Mouse (Mus musculus) macrophage (primary cell): ENCODE measurements around the gene Klhl36. TPM values are rescaled to one million over a fixed set of nuclear protein-coding genes. Genes with fewer than 3 reads are reported as not detected.
"Not testable (repeated sequence)": the region's sequence is repeated elsewhere in the genome, so short reads cannot be mapped to it uniquely, and the experiment has no call there.

Experiments
- H3K27ac ChIP-seq: fragments of 350-480 bp; formaldehyde crosslinking; 2 replicates; pipeline ENCODE4 v1.9.0; 2021
- H3K36me3 ChIP-seq: fragments of 350-480 bp; formaldehyde crosslinking; 2 replicates; pipeline ENCODE4 v1.9.0; 2021; ENCODE audit errors: inconsistent target
- H3K4me3 ChIP-seq: fragments of 350-480 bp; formaldehyde crosslinking; 2 replicates; pipeline ENCODE4 v1.9.0; 2021; ENCODE audit errors: inconsistent target
- H3K79me2 ChIP-seq: fragments of 350-480 bp; formaldehyde crosslinking; 2 replicates; pipeline ENCODE4 v1.9.0; 2021; ENCODE audit errors: inconsistent target
- WGBS: methylation state at CpG from one replicate; pipeline ENCODE4 v1.1.7; 2026; ENCODE audit warnings: inconsistent platforms; ENCODE audit not compliant: missing documents; 5-methylcytosine and 5-hydroxymethylcytosine counted together
- polyA plus RNA-seq: library from polyadenylated mRNA; stranded (reverse); fragments of 250-400 nt; gene quantifications from 3 replicates; pipeline ENCODE4 v1.2.4, GENCODE M21; 2018; ENCODE audit warnings: inconsistent platforms

Gene Klhl36
- polyA plus RNA-seq, 1 experiment from 2014 or later: 2.8 TPM

GRCm38 (mm10) chr8:119840275-119840808 lies 21.7 kb upstream of the Klhl36 start, which contains the start of gene Cotl1:
TSS of gene Cotl1 (minus strand) at chr8:119840544.
- under 1% methylated on average over 57 of the region's 57 CpGs for WGBS
- H3K79me2 ChIP-seq: peaks cover 50% of the 10 kb centered on the region
- peak within 1 kb of the TSS; percentile 99 for H3K4me3 ChIP-seq
- H3K36me3 ChIP-seq: peaks cover 7% of the 10 kb centered on the region
- peak within 1 kb of the TSS; percentile 94 for H3K27ac ChIP-seq

GRCm38 (mm10) chr8:119840905-119841411 lies 21.1 kb upstream of the Klhl36 start:
- Histone ChIP-seq H3K36me3 (peaks cover under 1% of the 10 kb centered on the region), H3K27ac (peak overlapping the region; percentile 78), H3K4me3 (peak overlapping the region; percentile 20; the same call in 1 of the 2 replicates), H3K79me2 (peaks cover 44% of the 10 kb centered on the region)
- WGBS: 40% methylated on average over 5 of the region's 8 CpGs

GRCm38 (mm10) chr8:119843444-119843843 lies 18.6 kb upstream of the Klhl36 start:
- Histone ChIP-seq H3K27ac (no peak overlapping the region), H3K36me3 (no peaks in the 10 kb centered on the region), H3K79me2 (peaks cover 19% of the 10 kb centered on the region), H3K4me3 (no peak overlapping the region)
- WGBS: 7% methylated on average over 3 of the region's 4 CpGs

- peaks cover 8% of the 10 kb centered on the region for H3K79me2 ChIP-seq
- no peak overlapping the region for H3K27ac ChIP-seq
- WGBS: 38% methylated on average over 8 of the region's 8 CpGs
- no peak overlapping the region for H3K4me3 ChIP-seq
- no peaks in the 10 kb centered on the region for H3K36me3 ChIP-seq
Measured at GRCm38 (mm10) chr8:119844577-119844976, 17.5 kb upstream of the Klhl36 start.

DNA sequence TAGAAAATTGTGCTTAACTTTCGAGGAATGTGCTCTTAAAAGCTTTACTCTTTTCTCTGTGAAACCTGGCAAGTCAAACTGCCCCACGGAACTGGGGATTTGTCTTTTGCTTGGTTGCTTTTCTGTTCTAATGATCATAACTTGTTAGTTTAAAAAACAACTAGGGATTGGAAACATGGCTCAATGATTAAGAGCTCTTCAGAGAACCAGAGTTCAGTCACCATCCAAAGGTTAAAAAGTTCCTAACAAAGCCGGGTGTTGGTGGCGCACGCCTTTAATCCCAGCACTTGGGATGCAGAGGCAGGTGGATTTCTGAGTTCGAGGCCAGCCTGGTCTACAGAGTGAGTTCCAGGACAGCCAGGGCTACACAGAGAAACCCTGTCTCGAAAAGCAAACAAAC lies 16.3 kb upstream of the Klhl36 start:
- not testable (repeated sequence) for H3K4me3 ChIP-seq, H3K36me3 ChIP-seq, H3K79me2 ChIP-seq, H3K27ac ChIP-seq
- WGBS: 93% methylated on average over 7 of the region's 7 CpGs

- Histone ChIP-seq H3K36me3 (no peaks in the 10 kb centered on the region), H3K4me3 (no peak overlapping the region), H3K79me2 (no peaks in the 10 kb centered on the region), H3K27ac (no peak overlapping the region)
- 84% methylated on average over 14 of the region's 16 CpGs for WGBS
Measured at GRCm38 (mm10) chr8:119847232-119847922, 14.7 kb upstream of the Klhl36 start.

DNA sequence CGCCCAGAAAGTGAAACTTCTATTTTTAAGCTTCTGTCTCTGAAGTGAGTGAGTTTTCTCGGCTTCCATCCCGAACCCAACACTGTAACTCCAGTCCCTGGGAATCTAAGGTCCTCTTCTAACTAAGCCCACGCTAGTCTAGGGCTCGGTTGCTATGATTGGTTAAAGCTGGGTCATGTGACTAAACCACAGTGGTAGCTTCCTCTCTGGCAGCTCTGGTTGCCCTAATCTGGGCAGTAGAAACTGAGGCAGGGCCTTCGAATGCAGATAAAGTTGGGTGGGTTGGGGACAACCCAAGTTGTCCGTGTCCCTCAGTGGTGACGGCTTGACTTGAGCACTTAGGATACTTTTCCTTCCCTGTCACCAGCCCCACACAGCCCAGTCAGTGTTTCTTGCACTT lies 8.5 kb upstream of the Klhl36 start:
- no peak overlapping the region for H3K4me3 ChIP-seq
- H3K79me2 ChIP-seq: no peaks in the 10 kb centered on the region
- H3K27ac ChIP-seq: no peak overlapping the region
- WGBS: 70% methylated on average over 8 of the region's 8 CpGs
- no peaks in the 10 kb centered on the region for H3K36me3 ChIP-seq

DNA sequence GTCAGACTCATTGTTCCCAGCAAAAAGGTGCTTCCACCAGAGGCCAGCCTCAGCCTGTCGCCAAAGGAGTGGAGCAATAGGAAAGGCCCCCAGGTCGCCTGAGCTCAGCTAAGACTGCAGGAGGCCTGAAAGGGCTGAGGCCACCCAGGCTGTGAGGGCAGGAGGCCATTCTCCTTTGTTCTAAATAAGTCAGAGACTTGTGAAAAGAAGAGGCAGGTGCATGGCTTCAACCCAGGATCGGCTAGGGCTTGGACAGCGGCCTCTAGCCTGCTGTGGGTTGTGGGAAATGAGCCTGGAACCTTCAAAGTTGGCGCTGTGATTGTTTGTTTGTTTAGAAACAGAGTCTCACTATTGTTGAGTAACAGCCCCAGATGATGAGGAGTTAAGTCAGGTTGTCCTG lies 8.0 kb upstream of the Klhl36 start:
- Histone ChIP-seq H3K27ac (no peak overlapping the region), H3K4me3 (no peak overlapping the region), H3K36me3 (no peaks in the 10 kb centered on the region), H3K79me2 (no peaks in the 10 kb centered on the region)
- 85% methylated on average over 5 of the region's 5 CpGs for WGBS

DNA sequence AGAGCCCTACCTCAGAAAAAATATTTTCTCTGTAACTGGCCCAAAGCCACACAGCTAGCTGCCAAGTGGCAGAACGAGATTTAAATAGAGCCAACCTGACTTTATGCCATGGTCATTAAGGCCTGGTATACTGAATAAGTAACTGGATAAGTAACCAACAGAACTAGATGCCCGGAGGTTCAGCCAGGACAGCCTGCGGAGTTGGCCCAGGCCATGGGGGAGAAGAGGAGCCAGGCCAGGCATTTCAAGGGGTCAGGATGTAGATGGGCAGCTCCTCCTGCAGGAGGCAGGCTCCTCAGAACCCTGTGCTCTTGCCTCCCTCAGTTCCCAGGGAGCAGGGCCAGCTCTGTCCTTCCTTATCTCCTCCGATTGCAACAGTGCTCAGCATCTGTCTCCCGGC lies 6.4 kb upstream of the Klhl36 start:
- 90% methylated on average over 5 of the region's 5 CpGs for WGBS
- Histone ChIP-seq H3K79me2 (no peaks in the 10 kb centered on the region), H3K27ac (no peak overlapping the region)

DNA sequence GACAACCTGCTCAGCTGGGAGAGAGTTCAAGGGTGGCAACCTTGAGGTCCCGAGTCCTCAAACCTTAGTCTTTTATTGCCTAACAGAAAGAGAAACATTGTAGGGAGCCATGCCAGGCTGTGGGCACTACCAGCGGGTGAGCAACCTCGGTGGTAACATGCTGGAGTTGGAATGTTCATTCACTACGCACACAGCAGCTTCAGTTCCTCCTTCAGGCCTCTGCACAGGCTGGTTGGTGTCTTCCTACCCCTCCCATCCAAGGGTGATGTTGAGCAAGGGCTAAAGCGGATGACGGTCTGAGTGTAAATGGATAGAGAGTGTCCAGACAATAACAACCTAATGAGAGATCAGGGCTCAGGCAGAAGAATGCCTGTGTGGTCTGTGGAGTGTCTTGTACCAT lies 4.3 kb upstream of the Klhl36 start:
- Histone ChIP-seq H3K27ac (no peak overlapping the region), H3K79me2 (no peaks in the 10 kb centered on the region), H3K4me3 (no peak overlapping the region), H3K36me3 (no peaks in the 10 kb centered on the region)
- 2% methylated on average over 6 of the region's 6 CpGs for WGBS

More for the DNA sequence above, 6.4 kb upstream of the Klhl36 start:
- Histone ChIP-seq H3K36me3 (no peaks in the 10 kb centered on the region), H3K4me3 (no peak overlapping the region)

DNA sequence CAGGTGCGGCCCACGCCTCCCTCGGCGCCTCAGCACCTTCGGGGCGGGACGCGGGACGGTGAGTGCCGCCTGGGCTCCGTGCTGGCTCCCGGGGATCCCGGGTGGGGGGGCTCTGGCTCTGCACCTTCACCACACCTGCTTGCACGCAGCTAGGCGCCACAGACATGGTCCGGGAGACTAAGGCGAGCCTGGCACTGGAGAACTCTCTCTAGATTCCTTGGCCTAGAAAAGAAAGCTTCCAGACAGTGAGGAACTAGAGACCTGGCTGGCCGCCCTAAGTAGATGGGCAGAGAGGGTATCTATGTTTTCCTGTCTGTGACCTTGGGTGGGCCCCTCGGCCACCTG lies 296 bp downstream of the Klhl36 start:
- H3K4me3 ChIP-seq: peak overlapping the region; percentile 64
- H3K27ac ChIP-seq: no peak overlapping the region
- H3K36me3 ChIP-seq: no peaks in the 10 kb centered on the region
- 2% methylated on average over 19 of the region's 19 CpGs for WGBS
- no peaks in the 10 kb centered on the region for H3K79me2 ChIP-seq

DNA sequence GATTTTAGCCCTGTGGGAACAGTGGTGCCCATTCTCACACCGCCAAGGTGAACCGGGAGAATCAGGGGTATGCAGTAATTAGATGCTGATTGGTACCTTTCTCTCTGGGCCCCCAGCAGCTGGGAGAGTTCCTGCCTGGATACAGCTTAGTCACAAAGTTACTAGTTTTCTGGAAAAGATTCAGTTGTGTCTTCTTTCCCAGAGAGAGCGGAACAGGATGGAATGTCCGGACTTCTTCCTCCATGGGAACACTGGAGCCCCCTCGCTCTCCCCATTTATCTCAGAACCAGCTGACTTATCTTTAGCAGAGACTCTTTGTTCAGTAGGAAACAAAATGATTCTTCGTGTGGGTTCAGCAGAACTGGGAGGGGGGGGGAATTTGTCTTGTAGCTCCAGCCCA lies 683 bp downstream of the Klhl36 start:
- no peaks in the 10 kb centered on the region for H3K79me2 ChIP-seq
- no peak overlapping the region for H3K27ac ChIP-seq
- peak overlapping the region; percentile 64 for H3K4me3 ChIP-seq
- no peaks in the 10 kb centered on the region for H3K36me3 ChIP-seq
- WGBS: 45% methylated on average over 6 of the region's 6 CpGs

- 94% methylated on average over 20 of the region's 20 CpGs for WGBS
- Histone ChIP-seq H3K79me2 (no peaks in the 10 kb centered on the region), H3K27ac (no peak overlapping the region), H3K36me3 (peaks cover 27% of the 10 kb centered on the region), H3K4me3 (no peak overlapping the region)
Measured at GRCm38 (mm10) chr8:119869616-119870015, 7.5 kb downstream of the Klhl36 start.

DNA sequence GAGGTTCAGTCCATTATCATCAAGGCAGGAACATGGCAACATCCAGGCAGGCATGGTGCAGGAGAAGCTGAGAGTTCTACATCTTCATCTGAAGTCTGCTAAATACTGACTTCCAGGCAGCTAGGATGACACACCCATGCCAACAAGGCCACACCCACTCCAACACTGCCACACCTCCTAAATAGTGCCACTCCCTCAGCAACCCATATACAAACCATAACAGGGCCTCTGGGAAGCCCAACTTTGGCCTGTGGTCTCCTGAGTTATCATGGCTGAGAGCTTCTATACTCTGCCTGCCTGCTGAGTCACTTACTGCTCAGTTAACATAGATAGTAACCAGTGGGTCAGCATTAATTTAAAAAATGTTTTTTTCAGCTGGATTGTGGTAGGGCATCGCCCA lies 11.1 kb downstream of the Klhl36 start:
- WGBS: 100% methylated on average over 1 of the region's 1 CpGs

DNA sequence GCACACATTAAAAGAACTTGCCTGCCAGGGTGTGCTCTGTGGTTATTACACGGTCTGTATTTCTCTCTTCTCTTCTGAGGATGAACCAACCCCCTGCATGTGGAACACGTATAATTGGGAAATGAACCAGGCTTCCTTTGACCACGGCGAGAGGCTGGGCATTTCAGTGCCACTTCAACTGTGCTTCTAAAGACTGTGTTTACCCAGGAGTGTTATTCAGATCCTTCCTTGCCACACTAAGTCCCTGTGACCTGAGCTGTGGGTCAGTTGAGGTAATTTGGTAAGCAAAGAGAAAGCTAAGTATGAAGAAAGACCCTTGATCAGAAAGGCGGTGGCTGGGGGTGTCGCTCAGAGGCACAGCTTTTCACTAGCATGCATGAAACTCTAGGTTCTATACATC lies 19.2 kb downstream of the Klhl36 start:
- H3K4me3 ChIP-seq: no peak overlapping the region
- no peaks in the 10 kb centered on the region for H3K79me2 ChIP-seq
- no peak overlapping the region for H3K27ac ChIP-seq
- WGBS: 70% methylated on average over 6 of the region's 6 CpGs
- no peaks in the 10 kb centered on the region for H3K36me3 ChIP-seq

More for the DNA sequence above, 11.1 kb downstream of the Klhl36 start:
- H3K79me2 ChIP-seq: no peaks in the 10 kb centered on the region
- H3K36me3 ChIP-seq: peaks cover 27% of the 10 kb centered on the region
- H3K4me3 ChIP-seq: no peak overlapping the region
- H3K27ac ChIP-seq: no peak overlapping the region
